ENCODE assay signal across 11 mouse cellular contexts in the genomic region with DNA sequence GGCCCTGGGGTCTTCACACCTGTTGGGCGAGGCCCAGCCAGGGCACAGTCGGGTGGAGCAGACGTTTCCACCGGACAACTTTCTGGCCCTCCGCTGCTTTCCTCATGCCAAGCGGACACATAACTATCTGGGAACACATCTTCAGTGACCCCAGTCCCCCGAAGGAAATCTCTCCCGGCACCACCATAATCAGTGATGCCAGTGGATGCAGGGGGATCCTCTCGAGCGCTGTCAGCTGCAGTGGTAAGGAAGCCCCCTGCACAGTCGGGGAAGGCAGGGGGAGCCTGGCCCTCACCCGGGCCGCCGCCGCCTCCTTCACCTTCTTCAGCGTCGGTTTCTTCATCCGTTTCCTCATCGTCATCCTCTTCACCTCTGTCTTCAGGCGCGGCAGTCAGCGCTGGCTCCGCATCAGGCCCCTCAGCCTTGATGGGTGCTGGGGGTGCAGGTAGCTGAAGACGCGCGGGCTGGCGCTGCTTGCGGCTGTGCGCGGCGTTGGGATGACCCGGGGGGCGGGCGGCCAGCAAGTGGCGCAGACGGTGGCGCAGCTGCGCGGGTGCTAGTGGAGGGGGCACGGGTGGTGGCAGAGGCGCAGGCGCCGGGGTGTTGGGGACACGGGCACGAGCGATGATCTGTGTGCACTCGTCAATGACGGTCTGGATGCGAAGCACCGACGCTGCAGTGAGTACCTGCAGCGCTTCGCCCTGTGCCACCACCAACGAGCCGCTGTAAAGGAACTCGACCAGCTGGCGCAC. TPM values are rescaled to one million over a fixed set of nuclear protein-coding genes. Genes with fewer than 3 reads are reported as not detected.
DNase-seq lines count a peak whose midpoint lies in the region; ATAC-seq and TF ChIP-seq lines count a peak whose summit lies in the region.
"Had no signal": no experiment of that assay in that cellular context is flagged by ENCODE, and none has a peak within 500 bp of the region (broad histone marks: within the 10 kb centered on the region; RNA-seq: fewer than 3 reads in every experiment).

No protein-coding gene starts in this region.

- no peak overlapping the region for H3K9ac ChIP-seq in heart, postnatal 0 days (replicated peaks; ENCODE audit: low read depth, low read length)
- H3K9ac ChIP-seq in forebrain, embryonic 12.5 days = peak overlapping the region; percentile 54; the same call in 1 of the 2 replicates
- H3K9ac ChIP-seq in limb, embryonic 15.5 days = 0 out of 2 replicates have a peak overlapping the region, but pooled peaks have one; percentile 0

- no peak for TF ChIP-seq EP300 in heart, postnatal 0 days (IDR thresholded peaks at IDR 0.05; ENCODE audit: low read depth)

- 56% methylated on average over 57 of the region's 57 CpGs for WGBS in heart, postnatal 0 days
- WGBS in forebrain, embryonic 12.5 days = 45% methylated on average over 57 of the region's 57 CpGs
- 47% methylated on average over 57 of the region's 57 CpGs for WGBS in limb, embryonic 15.5 days

- H3K36me3 ChIP-seq in heart, postnatal 0 days (replicated peaks; ENCODE audit: control insufficient read depth, insufficient read depth, low read length) = peaks cover 38% of the 10 kb centered on the region
- H3K36me3 ChIP-seq in G1E (replicated peaks) = peaks cover 55% of the 10 kb centered on the region
- H3K36me3 ChIP-seq in forebrain, embryonic 12.5 days (replicated peaks) = peaks cover 33% of the 10 kb centered on the region
- H3K36me3 ChIP-seq in limb, embryonic 15.5 days = peaks cover 42% of the 10 kb centered on the region

- H3K27me3 ChIP-seq in heart, postnatal 0 days (ENCODE audit: control insufficient read depth, insufficient read depth, low read length) = no peaks in the 10 kb centered on the region
- H3K27me3 ChIP-seq in G1E (ENCODE audit: insufficient read depth, low read length) = no peaks in the 10 kb centered on the region; the same call in 1 of the 2 replicates
- peaks cover 13% of the 10 kb centered on the region for H3K27me3 ChIP-seq in forebrain, embryonic 12.5 days
- H3K27me3 ChIP-seq in limb, embryonic 15.5 days = no peaks in the 10 kb centered on the region

- 0 out of 2 replicates have a peak overlapping the region, but pooled peaks have one; percentile 47 for H3K27ac ChIP-seq in heart, postnatal 0 days (ENCODE audit: low read depth)
- H3K27ac ChIP-seq in forebrain, embryonic 12.5 days = 0 out of 2 replicates have a peak overlapping the region, but pooled peaks have one; percentile 36
- no peak overlapping the region for H3K27ac ChIP-seq in limb, embryonic 15.5 days

- H3K4me1 ChIP-seq in heart, postnatal 0 days (ENCODE audit: control insufficient read depth, insufficient read depth) = peaks cover 6% of the 10 kb centered on the region
- H3K4me1 ChIP-seq in G1E (ENCODE audit: insufficient read depth, low read depth, low read length) = peaks cover 44% of the 10 kb centered on the region
- peaks cover 28% of the 10 kb centered on the region for H3K4me1 ChIP-seq in forebrain, embryonic 12.5 days
- H3K4me1 ChIP-seq in limb, embryonic 15.5 days = peaks cover 33% of the 10 kb centered on the region

- H3K4me2 ChIP-seq in heart, postnatal 0 days (ENCODE audit: low read depth, low read length) = no peak overlapping the region
- H3K4me2 ChIP-seq in forebrain, embryonic 12.5 days = peak overlapping the region; percentile 25; the same call in 1 of the 2 replicates
- H3K4me2 ChIP-seq in limb, embryonic 15.5 days = no peak overlapping the region; the same call in 1 of the 2 replicates

- no peak overlapping the region for H3K4me3 ChIP-seq in heart, postnatal 0 days (ENCODE audit: low read depth, low read length)
- peak overlapping the region; percentile 39 for H3K4me3 ChIP-seq in G1E (ENCODE audit: low read depth, low read length)
- peak overlapping the region; percentile 13 for H3K4me3 ChIP-seq in forebrain, embryonic 12.5 days (replicated peaks)
- no peak overlapping the region for H3K4me3 ChIP-seq in limb, embryonic 15.5 days

- ATAC-seq in heart, postnatal 0 days (ENCODE audit: insufficient read depth, low read depth) = no peak
- no peak for ATAC-seq in G1E (ENCODE audit: extremely low read depth, insufficient number of reproducible peaks, low FRiP score, poor library complexity, severe bottlenecking)
- no peak for ATAC-seq in forebrain, embryonic 12.5 days (ENCODE audit: low FRiP score)
- no peak for ATAC-seq in limb, embryonic 15.5 days (ENCODE audit: insufficient number of reproducible peaks, low FRiP score, low TSS enrichment, low read depth)

- no peak for TF ChIP-seq CTCF in heart, postnatal 0 days (IDR thresholded peaks at IDR 0.05; ENCODE audit: low read depth)
- TF ChIP-seq CTCF in G1E (IDR thresholded peaks at IDR 0.05; ENCODE audit: low read depth, low read length) = no peak

- DNase-seq in heart, postnatal 0 days (ENCODE audit: low spot score) = no peak
- no peak for DNase-seq in heart, adult 9 months (ENCODE audit: low spot score in 2 of 2)
- DNase-seq in G1E (ENCODE audit: low spot score) = no peak
- no peak for DNase-seq in spleen, adult 12 weeks (ENCODE audit: low spot score)
- no peak for DNase-seq in frontal cortex, postnatal 10 days (ENCODE audit: low spot score in 2 of 2)
- no peak for DNase-seq in urinary bladder, postnatal 4 days (ENCODE audit: low spot score in 2 of 2)

- H3K9me3 ChIP-seq in heart, postnatal 0 days (replicated peaks; ENCODE audit: control insufficient read depth, low read length) = no peaks in the 10 kb centered on the region
- no peaks in the 10 kb centered on the region; the same call in 1 of the 2 replicates for H3K9me3 ChIP-seq in G1E (replicated peaks)
- H3K9me3 ChIP-seq in forebrain, embryonic 12.5 days = no peaks in the 10 kb centered on the region
- no peaks in the 10 kb centered on the region for H3K9me3 ChIP-seq in limb, embryonic 15.5 days

RNA-seq across cellular contexts. Expression of a gene that starts 2.3 kb away (rescaled TPM):
- total RNA-seq in heart, postnatal 0 days (2014; rRNA removed; ENCODE audit: low replicate concordance) = 16.9 and 29.2 TPM in 2 replicates
- polyA plus RNA-seq in heart, postnatal 0 days (2015; fragmentation: Nextera tagmentation; extraction: Ambion mirVana) = 9.5 and 10.5 TPM in 2 replicates
- total RNA-seq in G1E (2014; fragmentation: Nextera tagmentation) = 9.6 and 12.6 TPM in 2 replicates
- 8.7 and 9.0 TPM in 2 replicates for total RNA-seq in G1E (2017)
- polyA plus RNA-seq in G1E (2012) = 99.1 and 126 TPM in 2 replicates
- 34.9 and 35.9 TPM in 2 replicates for polyA plus RNA-seq in forebrain, embryonic 12.5 days (2016; fragmentation: Nextera tagmentation; extraction: Ambion mirVana)
- polyA plus RNA-seq in limb, embryonic 15.5 days (2015; fragmentation: Nextera tagmentation; extraction: Ambion mirVana) = 23.7 and 25.2 TPM in 2 replicates

RNA-seq across cellular contexts. Expression of a gene that starts 8.6 kb away (rescaled TPM):
- 279 and 309 TPM in 2 replicates for total RNA-seq in heart, postnatal 0 days (2014; rRNA removed; ENCODE audit: low replicate concordance)
- 67.8 and 69.9 TPM in 2 replicates for polyA plus RNA-seq in heart, postnatal 0 days (2015; fragmentation: Nextera tagmentation; extraction: Ambion mirVana)
- total RNA-seq in G1E (2014; fragmentation: Nextera tagmentation) = 324 and 384 TPM in 2 replicates
- total RNA-seq in G1E (2017) = 506 and 524 TPM in 2 replicates
- 193 and 221 TPM in 2 replicates for polyA plus RNA-seq in G1E (2012)
- polyA plus RNA-seq in forebrain, embryonic 12.5 days (2016; fragmentation: Nextera tagmentation; extraction: Ambion mirVana) = 370 and 396 TPM in 2 replicates
- polyA plus RNA-seq in limb, embryonic 15.5 days (2015; fragmentation: Nextera tagmentation; extraction: Ambion mirVana) = 189 and 243 TPM in 2 replicates

RNA-seq across cellular contexts. Expression of a gene that starts 9.5 kb away (rescaled TPM):
- not detected in 2 replicates for total RNA-seq in heart, postnatal 0 days (2014; rRNA removed; ENCODE audit: low replicate concordance)
- polyA plus RNA-seq in heart, postnatal 0 days (2015; fragmentation: Nextera tagmentation; extraction: Ambion mirVana) = not detected in 2 replicates
- total RNA-seq in G1E (2014; fragmentation: Nextera tagmentation) (not detected in 2 replicates), G1E (2017) (0.12 and 0.22 TPM in 2 replicates)
- not detected in 2 replicates for polyA plus RNA-seq in G1E (2012)
- 0.14 and 0.18 TPM in 2 replicates for polyA plus RNA-seq in forebrain, embryonic 12.5 days (2016; fragmentation: Nextera tagmentation; extraction: Ambion mirVana)
- polyA plus RNA-seq in limb, embryonic 15.5 days (2015; fragmentation: Nextera tagmentation; extraction: Ambion mirVana) = 0.07 and 0.20 TPM in 2 replicates
- total RNA-seq: megakaryocyte, adult 5-6 weeks; MEL had no signal
- polyA plus RNA-seq: small intestine, adult 2 months had no signal

RNA-seq across cellular contexts. Expression of a gene that starts 27.1 kb away (rescaled TPM):
- 48.2 and 72.1 TPM in 2 replicates for total RNA-seq in heart, postnatal 0 days (2014; rRNA removed; ENCODE audit: low replicate concordance)
- polyA plus RNA-seq in heart, postnatal 0 days (2015; fragmentation: Nextera tagmentation; extraction: Ambion mirVana) = 181 and 183 TPM in 2 replicates
- total RNA-seq in G1E (2014; fragmentation: Nextera tagmentation) (148 and 163 TPM in 2 replicates), G1E (2017) (178 and 188 TPM in 2 replicates)
- 141 and 289 TPM in 2 replicates for polyA plus RNA-seq in G1E (2012)
- polyA plus RNA-seq in forebrain, embryonic 12.5 days (2016; fragmentation: Nextera tagmentation; extraction: Ambion mirVana) = 127 and 132 TPM in 2 replicates
- 179 and 185 TPM in 2 replicates for polyA plus RNA-seq in limb, embryonic 15.5 days (2015; fragmentation: Nextera tagmentation; extraction: Ambion mirVana)

RNA-seq across cellular contexts. Expression of a gene that starts 29.9 kb away (rescaled TPM):
- total RNA-seq in heart, postnatal 0 days (2014; rRNA removed; ENCODE audit: low replicate concordance) = 2.5 and 6.2 TPM in 2 replicates
- 3.1 and 3.3 TPM in 2 replicates for polyA plus RNA-seq in heart, postnatal 0 days (2015; fragmentation: Nextera tagmentation; extraction: Ambion mirVana)
- total RNA-seq in G1E (2014; fragmentation: Nextera tagmentation) = 5.9 and 6.1 TPM in 2 replicates
- total RNA-seq in G1E (2017) = 3.7 and 4.0 TPM in 2 replicates
- polyA plus RNA-seq in G1E (2012) = 4.1 and 4.6 TPM in 2 replicates
- polyA plus RNA-seq in forebrain, embryonic 12.5 days (2016; fragmentation: Nextera tagmentation; extraction: Ambion mirVana) = 15.3 and 15.7 TPM in 2 replicates
- 7.4 and 7.8 TPM in 2 replicates for polyA plus RNA-seq in limb, embryonic 15.5 days (2015; fragmentation: Nextera tagmentation; extraction: Ambion mirVana)

Comparison
In these comparisons a context has a peak if more than half of its experiments do, and no peak if none do; other contexts are left out.
1. H3K4me3 ChIP-seq: peak in G1E (single experiment) and forebrain, embryonic 12.5 days (single experiment); none in heart, postnatal 0 days (single experiment) and limb, embryonic 15.5 days (single experiment).